32 mouse cellular contexts compared by ENCODE assay signal in genomic region chr4:100963341-100963740, GRCm38 (mm10). TPM values are rescaled to one million over a fixed set of nuclear protein-coding genes. Genes with fewer than 3 reads are reported as not detected.
"Had no signal": no experiment of that assay in that cellular context is flagged by ENCODE, and none has a peak within 500 bp of the region (broad histone marks: within the 10 kb centered on the region; RNA-seq: fewer than 3 reads in every experiment).

No protein-coding gene starts in this region.

- H3K27me3 ChIP-seq: heart, embryonic 12.5 days; hindbrain, embryonic 12.5 days; intestine, embryonic 15.5 days; limb, embryonic 13.5 days; liver, embryonic 13.5 days; liver, embryonic 15.5 days had no signal

- H3K4me1 ChIP-seq: hindbrain, embryonic 10.5 days; intestine, embryonic 15.5 days; liver, embryonic 13.5 days; liver, embryonic 15.5 days had no signal

- DNase-seq: gastrocnemius, adult 2 months; gastrocnemius, postnatal 10 days; gastrocnemius, postnatal 25 days; heart, adult 18-20 months; heart, postnatal 10 days; heart, postnatal 4 days; kidney, adult 18-20 months; kidney, adult 8-10 months; kidney, postnatal 10 days; kidney, postnatal 25 days; kidney, postnatal 4 days; liver; liver, embryonic 13.5 days; liver, postnatal 0 days had no signal

- H3K36me3 ChIP-seq: liver, embryonic 13.5 days; liver, embryonic 15.5 days had no signal

- H3K27ac ChIP-seq: gastrocnemius, adult 2 months; heart, embryonic 10.5 days; hindbrain, embryonic 10.5 days; hindbrain, embryonic 12.5 days; hindbrain, embryonic 14.5 days; intestine, embryonic 15.5 days; layer of hippocampus, adult 2 months; left cerebral cortex, adult 2 months; liver, embryonic 13.5 days; liver, embryonic 15.5 days had no signal

- H3K4me2 ChIP-seq: heart, embryonic 12.5 days; hindbrain, embryonic 12.5 days; hindbrain, embryonic 14.5 days; intestine, embryonic 15.5 days; limb, embryonic 13.5 days; liver, embryonic 11.5 days; liver, embryonic 13.5 days; liver, embryonic 15.5 days had no signal

- H3K9me3 ChIP-seq: heart, embryonic 10.5 days; heart, embryonic 12.5 days; hindbrain, embryonic 10.5 days; hindbrain, embryonic 12.5 days; intestine, embryonic 15.5 days; limb, embryonic 13.5 days; liver, embryonic 13.5 days; liver, embryonic 15.5 days had no signal

- H3K9ac ChIP-seq: heart, embryonic 12.5 days; hindbrain, embryonic 12.5 days; hindbrain, embryonic 14.5 days; intestine, embryonic 15.5 days; limb, embryonic 13.5 days; liver, embryonic 13.5 days; liver, embryonic 15.5 days; liver, postnatal 0 days had no signal

- H3K4me3 ChIP-seq: gastrocnemius, adult 2 months; heart, embryonic 10.5 days; heart, embryonic 12.5 days; hindbrain, embryonic 10.5 days; hindbrain, embryonic 12.5 days; intestine, embryonic 15.5 days; layer of hippocampus, adult 2 months; left cerebral cortex, adult 2 months; limb, embryonic 13.5 days; liver, embryonic 13.5 days; liver, embryonic 15.5 days had no signal

- ATAC-seq: hindbrain, embryonic 16.5 days; inflammation-experienced regulatory T-cells, adult 6 months; intestine, embryonic 15.5 days; intestine, postnatal 0 days; liver, postnatal 0 days had no signal

RNA-seq across cellular contexts. Expression of gene Gm10577, which starts 57.2 kb away (rescaled TPM):
- polyA plus RNA-seq: heart, embryonic 10.5 days; heart, embryonic 12.5 days; heart, embryonic 14.5 days; heart, embryonic 16.5 days; hindbrain, embryonic 10.5 days; hindbrain, embryonic 12.5 days; hindbrain, embryonic 14.5 days; hindbrain, embryonic 16.5 days; inflammation-experienced regulatory T-cells, adult 6 months; intestine, embryonic 15.5 days; intestine, postnatal 0 days; kidney, embryonic 14.5 days; limb, embryonic 11.5 days; limb, embryonic 13.5 days; liver, embryonic 11.5 days; liver, embryonic 13.5 days; liver, embryonic 15.5 days; liver, postnatal 0 days had no signal
